Mouse (Mus musculus) CD4-positive naive resting alpha-beta T cell, adult 76 days (primary cell): ENCODE data around the gene Cldn34b3. TPM values are rescaled to one million over a fixed set of nuclear protein-coding genes. Genes with fewer than 3 reads are reported as not detected.

Experiments used
- total RNA-seq: library from RNA; stranded (reverse); gene quantifications from one replicate; pipeline ENCODE4 v1.2.4, GENCODE M21; 2023

Cldn34b3 gene
- total RNA-seq, result not detected

DNA sequence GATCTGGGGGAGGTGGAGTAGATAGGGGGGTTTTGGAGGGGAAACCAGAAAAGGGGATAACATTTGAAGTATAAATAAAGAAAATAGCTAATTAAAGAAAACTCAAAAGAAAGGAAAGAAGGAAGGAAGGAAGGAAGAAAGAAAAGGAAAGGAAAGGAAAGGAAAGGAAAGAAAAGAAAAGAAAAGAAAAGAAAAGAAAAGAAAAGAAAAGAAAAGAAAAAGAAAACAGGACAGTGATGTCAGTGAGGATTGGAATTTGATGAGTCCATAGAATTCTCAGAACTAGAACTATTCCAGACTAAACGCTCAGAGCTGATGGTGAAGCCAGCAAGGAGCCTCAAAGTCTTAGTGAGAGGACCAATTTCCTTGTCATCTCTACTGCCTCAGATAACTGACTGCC lies at the start of gene Cldn34b3:
TSS of gene Cldn34b3 (plus strand) at position 301 of the 400 bp plus-strand sequence.

Other genes starting within 250 kb of the Cldn34b3 start
- not detected for gene Cldn34b4, start 129.0 kb downstream of the Cldn34b3 start, total RNA-seq